Mouse (Mus musculus) neural tube, embryonic 12.5 days (tissue): Measurements from ENCODE around the gene Calm3. TPM values are rescaled to one million over a fixed set of nuclear protein-coding genes. Genes with fewer than 3 reads are reported as not detected.
"Not testable (repeated sequence)": the region's sequence is repeated elsewhere in the genome, so short reads cannot be mapped to it uniquely, and the experiment has no call there.

Experiments used
- ATAC-seq: fragments of 200-750 bp; cut with Nextera tagmentation; 2 replicates; pipeline ENCODE4 v1.8.0; 2017; ENCODE audit warnings: low read depth, mild to moderate bottlenecking, moderate TSS enrichment, moderate library complexity; ENCODE audit not compliant: low FRiP score
- H3K27ac ChIP-seq: fragments of 300-500 bp; sonication (generic); 2 replicates; pipeline ENCODE4 v1.5.1; 2016
- H3K27me3 ChIP-seq: fragments of 300-500 bp; sonication (generic); replicated peaks from 2 replicates; pipeline ENCODE4 v1.6.1; 2016; ENCODE audit warnings: mild to moderate bottlenecking
- H3K36me3 ChIP-seq: fragments of 300-500 bp; sonication (generic); 2 replicates; pipeline ENCODE4 v1.6.1; 2016; ENCODE audit warnings: mild to moderate bottlenecking
- H3K4me1 ChIP-seq: fragments of 300-500 bp; sonication (generic); 2 replicates; pipeline ENCODE4 v1.6.1; 2016
- H3K4me2 ChIP-seq: fragments of 300-500 bp; sonication (generic); replicated peaks from 2 replicates; pipeline ENCODE4 v1.6.1; 2016; ENCODE audit warnings: mild to moderate bottlenecking
- H3K4me3 ChIP-seq: fragments of 300-500 bp; sonication (generic); 2 replicates; pipeline ENCODE4 v1.5.1; 2016
- H3K9ac ChIP-seq: fragments of 300-500 bp; sonication (generic); 2 replicates; pipeline ENCODE4 v1.6.1; 2016; ENCODE audit warnings: mild to moderate bottlenecking
- H3K9me3 ChIP-seq: fragments of 300-500 bp; sonication (generic); 2 replicates; pipeline ENCODE4 v1.6.1; 2016; ENCODE audit warnings: mild to moderate bottlenecking
- WGBS: fragments of 180-500 bp; shearing (Covaris S2); methylation state at CpG from one replicate; pipeline ENCODE4 v1.1.7; 2016; 5-methylcytosine and 5-hydroxymethylcytosine counted together
- polyA plus RNA-seq: library from polyadenylated mRNA; unstranded; fragments of >200 nt; fragmentation: Nextera tagmentation; extraction: Ambion mirVana; gene quantifications from 2 replicates; pipeline ENCODE4 v1.2.1, GENCODE M21; 2016

Calm3 gene
- 213 and 232 TPM in 2 replicates for polyA plus RNA-seq

DNA sequence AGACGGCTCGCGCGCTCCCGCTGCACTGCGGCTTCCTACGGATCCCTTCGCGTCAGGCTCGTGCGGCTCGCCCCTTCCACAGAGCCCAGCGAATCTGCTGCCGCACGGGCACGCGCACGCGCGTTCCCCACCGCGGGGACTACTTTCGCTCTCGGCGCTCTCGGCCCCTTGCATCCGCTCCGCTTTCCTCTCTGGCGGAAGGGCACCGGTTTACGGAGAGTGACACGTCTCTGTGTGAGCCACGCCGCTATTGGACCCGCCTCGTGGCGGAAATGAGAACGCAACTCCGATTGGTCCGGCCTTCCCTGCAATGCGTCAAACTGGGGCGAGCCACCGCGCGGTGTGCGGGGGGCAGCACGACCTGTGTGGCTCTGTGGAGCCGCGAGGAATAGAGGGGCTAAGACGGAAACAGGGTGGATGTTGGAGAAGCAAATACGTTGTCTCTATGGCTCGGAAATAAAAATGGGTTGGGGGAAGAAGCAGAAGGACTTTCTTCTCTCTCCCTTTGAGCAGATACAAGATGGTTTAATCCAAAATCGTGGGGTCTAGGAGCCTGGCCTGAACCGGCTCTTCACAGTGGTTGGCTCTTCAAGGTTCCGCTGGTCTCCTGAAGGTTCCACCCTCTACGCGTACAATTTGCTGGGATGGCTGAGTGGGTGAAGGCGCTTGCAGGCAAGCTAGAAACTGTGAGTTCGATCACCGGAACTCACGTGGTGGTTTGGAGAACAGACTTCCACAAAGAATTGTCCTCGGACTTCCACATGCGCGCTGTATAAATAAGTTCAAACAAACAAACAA lies at the start of gene Calm3:
Gene Calm3, minus strand, starts transcription at position 78 of the 798 bp plus-strand sequence.
- H3K36me3 ChIP-seq = peaks cover 13% of the 10 kb centered on the region
- H3K9ac ChIP-seq = peak within 1 kb of the TSS; percentile 97
- H3K4me1 ChIP-seq = peaks cover 37% of the 10 kb centered on the region
- no peaks in the 10 kb centered on the region for H3K9me3 ChIP-seq
- peak within 1 kb of the TSS; percentile 96 for H3K27ac ChIP-seq
- peak within 1 kb of the TSS; percentile 86 for H3K4me2 ChIP-seq
- peak; percentile 93 for ATAC-seq
- H3K27me3 ChIP-seq = no peaks in the 10 kb centered on the region
- WGBS = 2% methylated on average over 62 of the region's 64 CpGs
- peak within 1 kb of the TSS; percentile 85 for H3K4me3 ChIP-seq

DNA sequence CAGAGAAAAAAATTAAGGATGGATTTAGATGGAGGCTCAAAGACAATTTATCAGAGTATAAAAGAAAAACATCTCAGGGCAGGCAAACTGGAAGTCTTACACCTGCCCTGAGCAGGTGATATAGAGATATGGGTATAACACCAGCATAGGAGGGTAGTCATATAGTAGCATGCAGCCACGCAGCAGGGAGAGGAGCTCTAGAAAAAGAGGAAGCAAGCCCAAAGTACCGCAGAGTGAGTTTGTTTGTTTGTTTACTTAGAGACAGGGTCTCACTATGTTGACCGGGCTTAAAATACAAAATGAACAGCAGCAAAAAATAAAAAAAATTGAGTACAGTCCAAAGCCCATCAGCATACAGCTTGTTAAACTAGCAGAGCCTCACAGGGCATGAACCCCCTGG lies 47.2 kb upstream of the Calm3 start:
- no peak overlapping the region for H3K9ac ChIP-seq
- no peak overlapping the region for H3K4me3 ChIP-seq
- ATAC-seq = no peak
- 94% methylated on average over 3 of the region's 3 CpGs for WGBS
- H3K27ac ChIP-seq = no peak overlapping the region
- no peaks in the 10 kb centered on the region for H3K27me3 ChIP-seq
- H3K36me3 ChIP-seq = no peaks in the 10 kb centered on the region
- no peaks in the 10 kb centered on the region for H3K9me3 ChIP-seq
- no peak overlapping the region for H3K4me2 ChIP-seq
- H3K4me1 ChIP-seq = no peaks in the 10 kb centered on the region

- no peak overlapping the region for H3K27ac ChIP-seq
- no peak for ATAC-seq
- 89% methylated on average over 6 of the region's 6 CpGs for WGBS
These were observed 44.5 kb upstream of the Calm3 start for GRCm38 (mm10) chr7:16968414-16968813.

GRCm38 (mm10) chr7:16961678-16962077 lies 37.8 kb upstream of the Calm3 start:
- peak overlapping the region; percentile 69; the same call in 1 of the 2 replicates for H3K4me2 ChIP-seq
- H3K27me3 ChIP-seq = no peaks in the 10 kb centered on the region
- H3K9ac ChIP-seq = no peak overlapping the region
- no peaks in the 10 kb centered on the region for H3K9me3 ChIP-seq
- H3K27ac ChIP-seq = no peak overlapping the region
- peaks cover 23% of the 10 kb centered on the region for H3K4me1 ChIP-seq
- WGBS = 80% methylated on average over 5 of the region's 5 CpGs
- no peaks in the 10 kb centered on the region for H3K36me3 ChIP-seq
- no peak overlapping the region for H3K4me3 ChIP-seq
- no peak for ATAC-seq

More at GRCm38 (mm10) chr7:16968414-16968813, 44.5 kb upstream of the Calm3 start:
- no peak overlapping the region for H3K4me2 ChIP-seq
- H3K4me3 ChIP-seq = no peak overlapping the region
- H3K9ac ChIP-seq = no peak overlapping the region
- H3K27me3 ChIP-seq = no peaks in the 10 kb centered on the region
- no peaks in the 10 kb centered on the region for H3K36me3 ChIP-seq
- no peaks in the 10 kb centered on the region for H3K9me3 ChIP-seq
- no peaks in the 10 kb centered on the region for H3K4me1 ChIP-seq

- H3K4me1 ChIP-seq = peaks cover 24% of the 10 kb centered on the region
- peak within 1 kb of the TSS; percentile 89 for H3K27ac ChIP-seq
- no peaks in the 10 kb centered on the region for H3K9me3 ChIP-seq
- H3K9ac ChIP-seq = peak within 1 kb of the TSS; percentile 45
- WGBS = 7% methylated on average over 17 of the region's 17 CpGs
- peak within 1 kb of the TSS; percentile 33 for H3K4me3 ChIP-seq
- peak within 1 kb of the TSS; percentile 69 for H3K4me2 ChIP-seq
- H3K36me3 ChIP-seq = no peaks in the 10 kb centered on the region
- no peaks in the 10 kb centered on the region for H3K27me3 ChIP-seq
- ATAC-seq = peak; percentile 95
These were observed 35.7 kb upstream of the Calm3 start, which contains the start of gene Pnmal1 for GRCm38 (mm10) chr7:16959539-16960187. Gene Pnmal1 (plus strand): TSS chr7:16959679.

DNA sequence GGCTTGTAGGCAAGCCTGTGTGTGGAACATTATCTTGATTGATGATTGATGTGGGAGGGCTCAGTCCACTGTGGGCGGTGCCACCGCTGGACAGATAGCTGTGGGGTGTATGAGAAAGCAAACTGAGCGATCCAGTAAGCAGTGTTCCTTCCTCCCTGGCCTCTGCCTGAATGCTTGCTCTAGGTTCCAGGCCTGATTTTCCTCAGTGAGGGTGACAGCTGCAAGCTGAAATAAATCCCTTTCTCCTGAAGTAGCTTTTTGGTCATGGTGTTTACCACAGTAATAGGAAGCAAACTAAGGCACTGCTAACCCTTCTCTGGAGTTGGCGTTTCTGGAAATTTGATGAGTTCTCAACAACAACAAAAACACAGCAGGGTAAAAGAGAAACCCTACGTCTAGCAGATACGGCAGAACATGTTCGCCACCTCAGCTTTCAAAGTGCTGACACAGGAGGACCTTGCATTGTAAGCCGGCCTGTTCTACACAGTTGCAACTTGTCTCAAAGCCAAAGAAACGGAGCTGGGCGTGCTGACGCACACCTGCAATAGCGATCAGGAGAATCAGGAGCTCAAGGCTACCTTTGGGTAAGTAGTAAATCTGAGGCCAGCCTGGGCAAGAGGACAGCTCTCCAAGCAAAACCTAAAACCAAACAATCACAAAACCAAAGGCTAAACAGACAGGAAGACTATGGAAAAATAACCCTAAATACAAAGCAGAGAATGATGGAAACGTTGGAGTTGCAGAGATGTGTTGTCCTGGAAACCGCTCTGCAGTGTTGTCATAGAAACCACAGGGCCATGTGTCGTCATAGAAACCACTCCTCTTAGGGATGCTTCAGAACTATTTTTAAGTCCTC lies 32.7 kb upstream of the Calm3 start:
- ATAC-seq = no peak
- no peak overlapping the region for H3K4me3 ChIP-seq
- H3K27me3 ChIP-seq = no peaks in the 10 kb centered on the region
- no peak overlapping the region for H3K27ac ChIP-seq
- H3K9ac ChIP-seq = no peak overlapping the region
- H3K4me1 ChIP-seq = peaks cover 21% of the 10 kb centered on the region
- WGBS = 43% methylated on average over 15 of the region's 15 CpGs
- peak overlapping the region; percentile 10 for H3K4me2 ChIP-seq
- H3K36me3 ChIP-seq = no peaks in the 10 kb centered on the region
- H3K9me3 ChIP-seq = no peaks in the 10 kb centered on the region

DNA sequence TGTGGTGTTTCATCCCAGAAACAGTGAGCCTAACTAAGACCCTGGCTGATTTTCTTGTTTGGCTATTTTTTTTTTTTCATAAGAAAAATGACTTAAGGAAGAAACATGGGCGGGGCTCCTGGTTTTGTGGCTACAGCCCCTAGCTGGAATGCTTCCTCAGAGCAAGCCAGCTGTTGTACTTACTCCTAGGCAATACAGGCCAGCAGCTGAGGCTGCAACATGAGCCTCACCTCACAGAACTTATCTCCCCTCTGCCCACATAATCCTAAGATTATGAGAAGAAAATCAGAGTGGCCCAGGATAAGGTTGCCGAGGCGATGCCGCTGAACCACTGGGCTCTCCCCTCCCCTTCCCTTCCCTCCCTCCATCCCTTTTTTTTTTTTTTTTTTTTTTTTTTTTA lies 31.8 kb upstream of the Calm3 start:
- H3K27me3 ChIP-seq = no peaks in the 10 kb centered on the region
- no peaks in the 10 kb centered on the region for H3K36me3 ChIP-seq
- no peak overlapping the region for H3K4me2 ChIP-seq
- no peak overlapping the region for H3K27ac ChIP-seq
- WGBS = 88% methylated on average over 4 of the region's 4 CpGs
- no peak overlapping the region for H3K4me3 ChIP-seq
- no peak overlapping the region for H3K9ac ChIP-seq
- H3K9me3 ChIP-seq = no peaks in the 10 kb centered on the region
- peaks cover 17% of the 10 kb centered on the region for H3K4me1 ChIP-seq
- ATAC-seq = no peak

DNA sequence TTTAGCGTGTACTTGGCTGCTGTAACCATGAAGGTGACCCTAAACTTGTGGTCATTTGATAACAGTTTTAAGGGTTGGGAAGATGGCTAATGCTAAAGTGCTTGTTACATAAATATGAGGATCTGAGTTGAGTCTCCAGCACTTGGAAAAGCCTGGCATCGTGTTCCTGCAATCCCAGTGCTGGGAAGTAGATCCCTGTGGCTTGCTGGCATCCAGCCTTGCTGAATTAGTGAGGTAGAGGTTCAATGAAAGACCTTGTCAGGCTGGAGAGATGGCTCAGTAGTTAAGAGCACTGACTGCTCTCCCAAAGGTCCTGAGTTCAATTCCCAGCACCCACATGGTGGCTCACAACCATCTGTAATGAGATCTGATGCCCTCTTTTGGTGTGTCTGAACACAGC lies 29.9 kb upstream of the Calm3 start:
- H3K27ac ChIP-seq, ATAC-seq, H3K4me3 ChIP-seq, H3K4me2 ChIP-seq, H3K36me3 ChIP-seq, H3K9me3 ChIP-seq, H3K9ac ChIP-seq: not testable (repeated sequence)
- WGBS = 70% methylated on average over 2 of the region's 2 CpGs
- H3K27me3 ChIP-seq = peaks cover 11% of the 10 kb centered on the region; the same call in 1 of the 2 replicates
- H3K4me1 ChIP-seq = peaks cover 17% of the 10 kb centered on the region

DNA sequence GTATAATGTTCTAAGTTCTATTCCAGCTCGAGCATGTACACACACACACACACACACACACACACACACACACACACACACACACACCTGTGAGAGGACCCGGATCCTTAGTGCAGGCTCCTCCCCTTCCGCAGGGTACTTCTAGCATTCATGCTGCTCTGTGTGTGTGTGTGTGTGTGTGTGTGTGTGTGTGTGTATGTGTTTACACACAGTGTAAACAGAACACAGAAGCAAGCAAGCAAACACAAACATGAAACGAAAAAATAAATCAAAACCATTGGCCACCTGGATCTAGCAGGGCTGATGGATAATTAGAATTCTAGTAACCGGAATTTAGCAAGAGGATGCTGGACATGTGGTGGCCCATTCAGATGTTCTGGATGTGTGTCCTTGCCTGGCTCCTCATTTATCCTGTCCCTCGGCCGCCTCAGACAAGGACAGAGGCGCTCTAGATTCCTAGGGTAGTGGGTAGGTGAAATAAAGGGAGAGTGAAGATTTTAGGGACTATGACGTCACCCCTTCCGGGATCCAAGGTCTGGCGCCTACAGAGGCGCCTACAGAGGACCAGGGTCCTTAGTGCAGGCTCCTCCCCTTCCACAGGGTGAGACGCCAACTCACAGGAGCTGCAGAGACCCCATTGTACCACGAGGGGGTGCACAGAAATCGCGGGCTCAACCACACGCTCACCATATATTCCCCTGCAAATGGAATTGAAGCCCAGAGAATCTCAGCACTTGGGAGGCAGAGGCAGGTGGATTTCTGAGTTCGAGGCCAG lies 27.1 kb upstream of the Calm3 start:
- peaks cover 38% of the 10 kb centered on the region for H3K4me1 ChIP-seq
- peaks cover 38% of the 10 kb centered on the region for H3K27me3 ChIP-seq
- WGBS = 28% methylated on average over 18 of the region's 18 CpGs
- ATAC-seq = peak; percentile 54
- H3K9ac ChIP-seq = no peak overlapping the region
- H3K4me3 ChIP-seq = no peak overlapping the region
- H3K4me2 ChIP-seq = peak overlapping the region; percentile 16; the same call in 1 of the 2 replicates
- no peaks in the 10 kb centered on the region for H3K9me3 ChIP-seq
- no peaks in the 10 kb centered on the region for H3K36me3 ChIP-seq
- H3K27ac ChIP-seq = no peak overlapping the region

DNA sequence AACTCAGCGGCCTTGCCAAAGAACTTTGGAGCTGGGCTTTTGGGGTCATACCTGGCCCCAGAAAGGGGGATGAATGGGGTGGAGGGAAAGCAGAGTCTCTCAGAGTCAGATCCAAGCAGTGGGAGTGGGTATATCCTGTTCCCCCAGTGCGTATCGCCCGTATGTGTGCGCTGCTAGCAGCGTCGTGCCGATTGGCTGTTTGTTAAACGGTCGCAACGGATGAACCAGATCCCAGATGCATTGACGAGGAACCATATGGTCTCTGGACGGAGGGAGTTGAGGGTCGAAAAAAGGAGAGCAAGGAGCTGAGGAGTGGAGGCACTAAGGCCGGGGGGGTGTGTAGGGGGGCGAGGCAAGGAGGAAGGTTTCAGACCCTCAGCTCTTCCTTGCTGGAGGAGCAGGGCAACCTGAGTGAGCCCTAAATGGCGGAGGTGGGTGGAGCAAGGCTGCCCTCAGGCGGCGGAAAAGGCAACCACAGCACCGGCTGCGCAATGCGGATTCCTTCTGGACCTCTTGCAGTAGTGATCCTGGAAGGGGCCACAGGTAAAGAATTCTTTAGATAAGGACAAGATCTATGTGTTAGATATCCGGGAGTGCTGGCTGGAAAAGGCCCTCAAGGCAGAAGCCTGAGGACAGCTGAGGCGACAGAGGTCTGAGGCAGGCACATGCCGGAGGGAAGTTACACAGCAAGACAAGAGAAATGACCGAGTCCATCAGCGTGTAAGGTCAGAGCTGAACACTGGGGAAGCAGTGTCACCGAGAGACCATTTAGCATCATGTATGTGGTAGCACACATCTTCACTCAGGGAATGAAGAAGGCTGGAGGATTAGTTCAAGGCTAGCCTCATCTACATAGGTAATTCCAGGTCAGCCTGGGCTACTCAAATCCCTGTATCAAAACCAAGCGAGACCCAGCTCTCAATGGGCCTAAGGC lies 26.3 kb upstream of the Calm3 start:
- WGBS = 12% methylated on average over 29 of the region's 29 CpGs
- H3K9ac ChIP-seq = 0 out of 2 replicates have a peak overlapping the region, but pooled peaks have one; percentile 18
- H3K4me3 ChIP-seq = peak overlapping the region; percentile 15; the same call in 1 of the 2 replicates
- H3K27ac ChIP-seq = no peak overlapping the region; the same call in 1 of the 2 replicates
- peaks cover 47% of the 10 kb centered on the region for H3K27me3 ChIP-seq
- H3K36me3 ChIP-seq = no peaks in the 10 kb centered on the region
- peak overlapping the region; percentile 64 for H3K4me2 ChIP-seq
- H3K9me3 ChIP-seq = no peaks in the 10 kb centered on the region
- peak; percentile 27; the same call in 1 of the 2 replicates for ATAC-seq
- peaks cover 44% of the 10 kb centered on the region for H3K4me1 ChIP-seq
